Mouse (Mus musculus) ES-E14 (cell line): ENCODE data around the gene Grin2c. TPM values are rescaled to one million over a fixed set of nuclear protein-coding genes. Genes with fewer than 3 reads are reported as not detected.

Experiments used
- DNase-seq: peaks from one replicate; pipeline ENCODE4 v3.0.0-alpha.2; 2013; ENCODE audit warnings: low read depth, low spot score
- H3K27ac ChIP-seq: 2 replicates; pipeline ENCODE4 v1.5.1; 2012; ENCODE audit warnings: low read depth, mild to moderate bottlenecking, low read length, moderate library complexity, mixed read lengths; ENCODE audit not compliant: poor library complexity, insufficient read depth, severe bottlenecking
- H3K36me3 ChIP-seq: 2 replicates; pipeline ENCODE4 v1.6.1; 2012; ENCODE audit warnings: mild to moderate bottlenecking, low read length, moderate library complexity, mixed read lengths; ENCODE audit not compliant: control insufficient read depth, poor library complexity, insufficient read depth, severe bottlenecking
- H3K4me1 ChIP-seq, 2 experiments: fragments of 150-350 bp in 1 of 2; sonication (generic) in 1 of 2; 2 replicates each; pipeline ENCODE4 v1.6.1; 2012; ENCODE audit warnings: low read length in 2 of 2, mild to moderate bottlenecking in 1 of 2, mixed read lengths in 1 of 2; ENCODE audit not compliant: control insufficient read depth in 2 of 2, insufficient read depth in 2 of 2, poor library complexity in 1 of 2
- H3K4me3 ChIP-seq, 2 experiments: fragments of 150-350 bp in 1 of 2; sonication (generic) in 1 of 2; 2 replicates each; pipeline ENCODE4 v1.5.1; 2012; ENCODE audit warnings: low read length in 2 of 2, low read depth in 1 of 2, mild to moderate bottlenecking in 1 of 2, mixed read lengths in 1 of 2; ENCODE audit not compliant: insufficient read depth in 1 of 2, poor library complexity in 1 of 2, severe bottlenecking in 1 of 2
- H3K9ac ChIP-seq: 2 replicates; pipeline ENCODE4 v1.6.1; 2012; ENCODE audit warnings: low read depth, mild to moderate bottlenecking, low read length, mixed read lengths; ENCODE audit not compliant: poor library complexity, insufficient read depth, severe bottlenecking
- H3K9me3 ChIP-seq: fragments of 150-350 bp; sonication (generic); 2 replicates; pipeline ENCODE4 v1.6.1; 2012; ENCODE audit warnings: low read depth, mild to moderate bottlenecking, low read length; ENCODE audit not compliant: control insufficient read depth, insufficient read depth
- CHD2 ChIP-seq: IDR thresholded peaks from 2 replicates; pipeline ENCODE4 v1.6.1; 2014; ENCODE audit warnings: mild to moderate bottlenecking, low read depth, low read length, inconsistent platforms
- HCFC1 ChIP-seq: IDR thresholded peaks from 2 replicates; pipeline ENCODE4 v1.6.1; 2012; ENCODE audit warnings: low read length, inconsistent platforms, borderline replicate concordance; ENCODE audit not compliant: insufficient read depth
- MAFK ChIP-seq: IDR thresholded peaks from 2 replicates; pipeline ENCODE4 v1.6.1; 2014; ENCODE audit warnings: mild to moderate bottlenecking, low read depth, low read length, inconsistent platforms; ENCODE audit not compliant: insufficient read depth
- ZC3H11A ChIP-seq: IDR thresholded peaks from 2 replicates; pipeline ENCODE4 v1.6.1; 2012; ENCODE audit warnings: low read depth, mild to moderate bottlenecking, inconsistent platforms, low read length, borderline replicate concordance
- ZNF384 ChIP-seq: IDR thresholded peaks from 2 replicates; pipeline ENCODE4 v1.6.1; 2012; ENCODE audit warnings: low read depth, low read length, inconsistent platforms
- in situ Hi-C, 2 experiments: fragments of 600-800 bp; cut with MboI; formaldehyde crosslinking; loops; one replicate each; pipeline ENCODE4 v1.15.1; 2025; ENCODE audit warnings: low sequenced_read_pairs in 2 of 2, inconsistent platforms in 1 of 2; ENCODE audit not compliant: unreplicated experiment in 2 of 2
- total RNA-seq: library from RNA; depleted of rRNA; stranded (reverse); fragments of 300-350 nt; gene quantifications from 2 replicates; pipeline ENCODE4 v1.2.3, GENCODE M21; 2012

The Grin2c gene
- total RNA-seq, 1 experiment, result 0.22 TPM

GRCm38 (mm10) chr11:115303167-115303566 is 36.1 kb upstream of the Grin2c start:
- no peak for DNase-seq
- H3K9ac ChIP-seq, result no peak overlapping the region
- in situ Hi-C loops, result no loop called here
- no peaks in the 10 kb centered on the region for H3K36me3 ChIP-seq
- H3K4me3 ChIP-seq, result no peak overlapping the region
- TF ChIP-seq ZNF384 (no peak), MAFK (no peak), HCFC1 (no peak), ZC3H11A (no peak), CHD2 (no peak)
- peaks cover 0 to 7% of the 10 kb centered on the region in 2 experiments; a peak in 1 of 4 replicates for H3K4me1 ChIP-seq
- no peaks in the 10 kb centered on the region for H3K9me3 ChIP-seq
- no peak overlapping the region for H3K27ac ChIP-seq

GRCm38 (mm10) chr11:115301351-115301750 is 34.3 kb upstream of the Grin2c start:
- no peak overlapping the region for H3K27ac ChIP-seq
- no peak for TF ChIP-seq MAFK
- TF ChIP-seq HCFC1, result no peak
- TF ChIP-seq ZNF384, result no peak
- TF ChIP-seq CHD2, result no peak
- TF ChIP-seq ZC3H11A, result no peak
- no peak overlapping the region for H3K9ac ChIP-seq
- no peaks in the 10 kb centered on the region for H3K36me3 ChIP-seq
- H3K4me3 ChIP-seq, result no peak overlapping the region
- in situ Hi-C loops, result no loop called here
- H3K9me3 ChIP-seq, result no peaks in the 10 kb centered on the region
- H3K4me1 ChIP-seq, result peaks cover 0 to 5% of the 10 kb centered on the region in 2 experiments; a peak in 1 of 4 replicates
- DNase-seq, result no peak

- Histone ChIP-seq H3K4me1 (peaks cover 0 to 7% of the 10 kb centered on the region in 2 experiments; a peak in 1 of 4 replicates), H3K9me3 (no peaks in the 10 kb centered on the region), H3K27ac (no peak overlapping the region), H3K4me3 (no peak overlapping the region), H3K9ac (no peak overlapping the region), H3K36me3 (no peaks in the 10 kb centered on the region)
- DNase-seq, result no peak
- TF ChIP-seq CHD2, result no peak
- TF ChIP-seq ZC3H11A, result 0 out of 2 replicates have a peak, but pooled peaks have one; percentile 8
- in situ Hi-C loops, result no loop called here
Measured at GRCm38 (mm10) chr11:115300745-115301144, 33.7 kb upstream of the Grin2c start.

- in situ Hi-C loops, result no loop called here
- DNase-seq, result no peak
- H3K9me3 ChIP-seq, result no peaks in the 10 kb centered on the region
- H3K4me1 ChIP-seq, result peaks cover 0 to 16% of the 10 kb centered on the region in 2 experiments; a peak in 1 of 4 replicates
- peak overlapping the region in 1 of 2 experiments; percentile 75; a peak in 1 of 4 replicates for H3K4me3 ChIP-seq
- TF ChIP-seq HCFC1 (no peak), ZC3H11A (no peak), CHD2 (no peak), ZNF384 (no peak), MAFK (no peak)
- H3K27ac ChIP-seq, result no peak overlapping the region
- H3K36me3 ChIP-seq, result no peaks in the 10 kb centered on the region
- no peak overlapping the region for H3K9ac ChIP-seq
Measured at GRCm38 (mm10) chr11:115298160-115298559, 31.1 kb upstream of the Grin2c start.

DNA sequence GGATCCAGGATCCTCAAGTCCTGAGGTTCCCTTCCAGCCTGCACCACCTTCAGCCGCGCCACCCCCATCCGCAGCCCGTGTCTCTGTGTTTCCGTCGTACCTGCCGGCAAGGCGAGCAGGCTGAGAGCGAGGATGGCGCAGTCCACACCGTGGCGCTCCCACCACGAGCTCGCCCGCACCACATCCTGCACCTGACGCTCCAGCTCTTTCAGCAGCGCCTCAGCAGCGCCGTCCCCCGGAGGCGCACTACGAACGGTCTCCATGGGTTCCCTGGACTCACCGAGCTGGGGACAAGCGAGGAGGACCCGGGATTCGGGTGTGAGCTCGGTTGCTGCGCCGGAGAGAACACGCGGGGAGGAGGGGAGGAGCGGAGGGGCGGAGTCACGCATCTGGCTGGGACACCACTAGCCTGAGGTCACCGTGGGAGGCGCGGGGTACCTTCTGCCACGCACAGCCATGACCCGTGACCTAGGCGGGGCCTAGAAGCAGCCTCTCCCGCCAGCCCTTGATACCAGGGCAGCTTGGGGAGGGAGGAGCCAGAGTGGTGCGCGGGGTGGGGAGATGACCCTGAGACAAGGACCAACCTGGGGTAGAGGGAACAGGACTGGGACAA is 30.3 kb upstream of the Grin2c start, which contains the start of gene Fads6:
Gene Fads6, minus strand, starts transcription at position 450 of the 613 bp plus-strand sequence.
- DNase-seq, result no peak
- peak within 1 kb of the TSS; percentile 74 for H3K9ac ChIP-seq
- in situ Hi-C loops, result no loop called here
- TF ChIP-seq ZC3H11A (no peak), HCFC1 (no peak), CHD2 (no peak), ZNF384 (no peak), MAFK (no peak)
- peak within 1 kb of the TSS; percentile 59 to 75 for H3K4me3 ChIP-seq
- H3K36me3 ChIP-seq, result no peaks in the 10 kb centered on the region
- peaks cover 1 to 20% of the 10 kb centered on the region in 2 experiments; a peak in 2 of 4 replicates for H3K4me1 ChIP-seq
- H3K9me3 ChIP-seq, result no peaks in the 10 kb centered on the region
- H3K27ac ChIP-seq, result no peak within 1 kb of the TSS
